Mouse (Mus musculus) retina, adult 2 months (tissue): ENCODE results near the gene 4921539E11Rik.

Experiments
- DNase-seq: peaks from one replicate; pipeline ENCODE4 v3.0.0-alpha.2; 2012; ENCODE audit warnings: low read depth, low spot score

Gene 4921539E11Rik

DNA sequence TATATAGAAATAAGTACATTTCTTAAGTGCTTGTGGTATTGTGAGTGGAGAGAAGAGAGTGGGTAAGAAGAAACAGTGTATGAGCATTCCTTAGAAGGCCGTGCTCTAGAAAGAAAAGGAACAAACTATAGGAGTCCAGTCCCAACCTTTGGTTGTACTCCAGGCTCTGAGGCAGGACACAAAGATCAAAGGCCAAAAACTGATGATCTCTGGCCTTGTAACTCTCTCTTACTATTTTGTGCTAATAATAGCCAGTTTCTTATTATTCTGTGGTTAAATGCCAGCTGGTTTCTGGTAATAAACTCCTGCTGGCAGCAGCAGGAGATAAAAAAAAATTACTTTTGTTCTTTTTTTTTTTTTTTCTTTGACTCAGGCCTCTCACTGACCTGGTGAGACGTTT, 58.5 kb downstream of the 4921539E11Rik start:
- DNase-seq, result no peak

DNA sequence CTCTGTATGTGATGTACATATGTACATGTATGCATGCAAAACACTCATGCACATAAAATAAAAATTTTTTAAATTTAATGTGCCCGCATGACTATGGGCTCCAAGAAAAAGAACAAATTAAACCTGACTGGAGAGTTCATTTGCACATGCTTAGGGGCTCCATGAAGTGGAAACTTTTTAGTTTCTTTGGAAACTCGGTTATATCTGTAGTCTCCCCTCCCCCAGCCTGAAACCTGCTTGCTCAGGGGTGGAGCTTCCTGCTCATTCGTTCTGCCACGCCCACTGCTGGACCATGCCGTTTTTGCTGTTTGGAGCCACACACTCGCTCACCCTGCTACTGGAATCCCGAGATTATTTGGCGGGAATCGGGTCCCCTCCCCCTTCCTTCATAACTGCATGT, 67.8 kb downstream of the 4921539E11Rik start:
- DNase-seq, result no peak

DNA sequence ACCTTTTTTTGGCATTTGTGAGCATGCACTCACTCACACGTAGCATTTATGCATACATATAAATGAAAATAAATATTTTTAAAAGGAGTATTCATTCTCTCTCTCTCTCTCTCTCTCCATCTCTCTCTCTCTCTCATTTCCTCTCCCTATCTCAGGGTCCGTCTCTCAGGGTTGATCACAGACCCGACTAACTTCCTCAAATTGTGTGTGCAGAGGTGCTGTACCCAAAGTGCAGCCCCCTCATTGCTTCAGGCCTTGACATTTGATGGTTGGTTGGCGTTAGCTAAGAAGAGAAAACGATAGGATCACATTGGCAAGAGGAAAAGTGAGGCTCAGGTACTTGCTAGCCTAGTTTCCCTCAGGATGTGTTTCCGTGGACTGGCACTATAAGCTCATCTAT, 68.9 kb downstream of the 4921539E11Rik start:
- no peak for DNase-seq

DNA sequence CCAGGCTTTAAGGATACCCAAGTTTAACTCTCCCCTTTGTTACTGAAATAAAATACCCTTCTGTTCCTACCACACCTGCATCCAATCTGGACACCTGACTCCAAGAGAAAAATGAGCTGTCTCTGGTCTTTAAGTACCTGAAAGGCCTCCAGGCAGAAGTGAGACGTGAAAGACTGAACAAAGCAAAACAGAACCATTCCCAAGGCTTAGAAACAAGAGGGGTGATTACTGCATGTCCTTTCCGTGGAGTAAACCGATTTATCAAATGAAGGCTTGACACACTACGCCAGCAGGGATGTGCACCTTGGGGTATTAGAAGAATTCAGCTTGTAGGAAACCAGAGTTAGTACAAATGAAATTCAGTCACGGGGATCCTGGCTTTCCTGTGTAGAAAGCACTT, 71.7 kb downstream of the 4921539E11Rik start:
- no peak for DNase-seq

DNA sequence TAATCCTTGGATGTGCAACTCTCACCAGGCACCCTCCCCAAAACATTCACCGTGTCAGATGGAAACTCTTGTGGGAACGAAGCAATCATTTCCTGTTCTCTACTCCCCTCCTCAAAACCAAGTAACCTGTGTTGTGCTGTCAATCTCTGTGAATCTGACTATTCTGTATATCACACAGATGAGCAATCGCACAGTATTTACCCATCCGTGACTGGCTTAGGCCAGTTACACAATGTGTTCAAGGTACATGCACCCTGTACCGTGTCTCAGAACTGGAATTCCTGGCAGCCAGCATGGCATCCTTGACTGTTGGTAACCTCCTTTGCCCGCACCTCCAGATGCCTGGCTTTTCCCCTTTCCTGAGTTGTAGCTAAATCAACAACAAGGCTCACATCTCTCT, 74.6 kb downstream of the 4921539E11Rik start:
- no peak for DNase-seq

DNA sequence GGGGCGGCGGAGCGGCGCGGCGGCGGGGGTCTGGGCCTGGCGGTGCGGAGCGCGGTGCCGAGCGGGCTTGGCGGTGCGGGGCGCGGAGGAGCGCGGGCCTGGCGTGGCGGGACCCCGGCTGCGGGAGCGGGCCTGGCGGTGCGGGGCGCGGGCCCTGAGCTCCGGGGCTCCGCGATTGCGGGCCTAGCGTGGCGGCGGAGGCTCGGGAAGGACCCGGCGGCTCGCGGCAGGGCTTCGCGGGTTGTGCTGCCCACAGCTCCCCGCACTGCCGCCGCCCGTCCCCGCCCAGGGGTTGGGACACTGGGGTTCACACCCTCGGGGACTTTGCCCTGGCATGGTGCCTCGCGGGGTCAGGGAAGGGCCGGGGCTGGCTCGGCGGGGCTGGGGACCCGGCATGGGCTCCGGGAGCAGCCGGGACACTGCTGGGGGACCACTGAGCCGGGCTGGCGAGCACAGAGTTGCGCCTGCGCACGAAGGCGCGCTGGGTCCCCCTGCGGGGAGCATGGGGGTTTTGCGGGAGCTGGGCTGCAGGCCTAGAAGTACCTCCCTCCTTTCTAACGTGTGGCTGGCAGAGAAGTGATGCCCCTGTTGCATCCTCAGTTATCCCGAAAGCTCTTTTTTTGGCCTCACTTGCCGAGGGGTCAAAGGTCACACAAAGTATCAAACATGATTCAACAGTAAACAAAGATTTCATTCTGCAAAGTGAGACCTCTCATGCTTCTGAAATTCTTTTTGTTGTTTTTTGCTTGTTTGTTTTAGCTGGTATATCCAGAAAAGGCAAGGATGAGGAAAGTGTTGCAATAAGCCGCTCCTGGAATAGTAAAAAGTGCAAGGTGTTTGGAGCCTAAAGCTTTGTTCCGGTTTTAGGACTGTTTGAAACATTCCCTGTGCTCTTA, 75.5 kb downstream of the 4921539E11Rik start, which contains the start of gene Slc35d1:
TSS of gene Slc35d1 (minus strand) at position 240 of the 896 bp plus-strand sequence.
- DNase-seq, result peak; percentile 25

DNA sequence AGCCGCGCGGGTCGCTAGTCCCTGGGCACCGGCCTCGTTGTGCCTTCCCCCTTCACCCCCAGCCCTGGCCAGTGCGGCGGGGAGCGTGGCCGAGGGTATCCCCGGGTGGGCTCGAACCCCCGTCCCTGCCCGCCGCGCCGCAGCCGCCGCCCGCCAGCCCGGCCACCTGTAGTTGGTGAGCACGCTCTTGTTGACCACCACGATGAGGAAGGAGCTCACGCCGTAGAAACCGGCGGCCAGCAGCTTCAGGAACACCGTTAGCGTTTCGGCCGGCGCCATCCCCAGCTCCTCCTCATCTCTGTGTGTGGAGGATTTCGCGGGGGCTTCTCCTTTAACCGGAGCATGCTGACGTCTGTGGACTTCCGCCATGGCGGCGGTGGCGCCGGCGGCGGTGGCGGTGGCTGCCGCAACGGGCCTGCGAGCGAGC, 76.2 kb downstream of the 4921539E11Rik start:
- peak; percentile 23 for DNase-seq

DNA sequence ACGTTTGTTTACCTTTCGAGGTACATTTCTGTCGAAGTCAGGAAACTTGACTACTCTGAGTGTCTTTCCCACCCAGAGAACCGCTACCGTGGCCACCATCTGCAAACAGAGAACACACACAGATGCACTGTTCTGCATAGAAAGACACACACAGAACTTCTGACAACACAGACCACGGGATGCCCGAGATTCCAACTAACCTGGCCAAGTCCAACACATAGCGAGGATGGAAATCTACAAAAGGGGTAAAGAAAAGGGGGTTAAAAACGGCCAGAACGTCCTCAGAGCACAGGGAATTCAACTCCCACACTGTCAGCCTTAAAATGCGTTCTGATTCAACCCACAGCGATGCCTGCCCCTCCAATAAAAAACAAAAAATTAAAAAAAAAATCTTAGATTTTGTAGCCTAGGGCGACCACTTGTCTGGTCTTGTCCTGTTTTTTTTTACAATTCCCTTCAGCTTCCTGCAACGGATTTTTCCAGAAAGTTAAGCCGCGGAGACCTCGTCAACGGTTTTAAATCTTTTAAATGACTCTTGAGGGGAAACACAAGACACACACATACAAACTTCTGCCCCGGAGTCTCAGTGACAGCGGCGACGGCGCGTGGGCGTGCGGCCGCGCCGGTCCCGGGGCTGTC, 76.7 kb downstream of the 4921539E11Rik start:
- DNase-seq, result no peak

DNA sequence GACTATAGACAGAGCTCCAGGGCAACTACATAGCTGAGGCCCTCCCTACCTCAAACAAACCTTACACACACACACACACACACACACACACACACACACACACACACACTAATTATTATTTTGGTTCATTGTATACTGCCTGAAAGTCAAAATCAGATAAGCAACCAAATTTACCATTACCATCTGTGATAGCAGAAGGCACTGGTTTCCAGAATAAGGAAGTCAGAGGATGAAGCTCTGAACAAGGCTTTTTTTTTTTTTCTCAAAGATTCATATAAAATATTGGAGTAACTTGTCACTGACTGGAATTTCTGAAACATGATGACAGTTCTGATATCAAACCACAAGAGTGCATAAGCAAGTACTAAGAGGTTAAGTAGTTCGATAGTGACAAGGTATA, 82.1 kb downstream of the 4921539E11Rik start:
- no peak for DNase-seq

DNA sequence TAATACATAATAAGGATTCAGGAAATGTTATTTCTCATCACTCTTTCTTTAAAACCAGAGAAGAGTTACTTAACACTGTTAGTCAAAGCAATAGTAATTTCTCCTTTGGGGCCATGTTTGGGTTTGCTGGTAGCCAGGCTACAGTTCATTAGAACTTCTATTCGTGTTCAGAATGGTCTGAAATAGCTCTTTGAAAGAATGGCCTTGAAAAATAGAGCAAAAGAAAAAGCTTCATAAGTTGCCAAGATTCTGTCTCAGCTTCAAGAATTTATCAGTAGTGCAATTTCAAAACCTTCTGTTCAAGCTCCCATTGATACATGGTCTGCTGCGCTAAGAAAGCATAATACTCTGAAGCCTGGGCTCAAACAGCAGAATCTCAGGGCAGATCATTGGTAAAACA, 87.0 kb downstream of the 4921539E11Rik start:
- DNase-seq, result no peak

DNA sequence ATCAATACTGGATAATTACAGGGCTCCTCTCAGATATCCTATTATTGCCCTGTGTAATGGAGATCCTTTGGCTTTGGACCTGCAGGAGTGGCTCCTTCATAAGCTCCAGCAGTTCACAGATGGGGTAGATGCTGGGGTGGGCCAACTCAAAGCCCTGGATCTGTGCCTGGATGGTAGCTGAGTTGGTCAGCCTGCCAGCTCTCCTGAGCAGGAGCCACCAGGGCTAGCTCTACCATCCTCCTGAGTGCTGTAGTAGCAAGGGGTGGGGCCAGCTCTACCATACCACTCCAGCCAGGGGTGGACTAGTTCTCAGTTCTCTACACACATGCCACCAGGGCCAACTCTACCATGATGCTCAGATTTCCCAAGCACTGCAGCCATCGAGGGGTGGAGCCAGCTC, 90.6 kb downstream of the 4921539E11Rik start:
- no peak for DNase-seq

DNA sequence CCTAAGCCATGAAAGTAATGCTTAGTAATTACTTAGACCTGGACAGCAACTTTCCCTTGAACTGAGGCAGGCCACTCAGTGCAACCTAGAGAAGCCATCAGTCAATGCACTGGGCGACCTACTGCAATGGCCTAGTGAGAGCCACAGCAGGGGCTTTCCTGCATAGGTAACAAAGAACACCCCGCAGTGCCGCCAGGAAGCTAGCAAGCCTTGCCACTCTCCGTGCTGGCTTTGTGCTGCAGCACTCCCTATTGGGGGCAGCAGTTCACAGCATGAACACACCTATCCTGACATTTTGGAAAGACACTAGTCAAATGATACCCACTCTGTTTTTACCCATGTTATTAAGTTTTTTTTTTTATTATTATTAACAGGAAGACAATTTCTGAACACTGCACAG, 91.6 kb downstream of the 4921539E11Rik start:
- no peak for DNase-seq

DNA sequence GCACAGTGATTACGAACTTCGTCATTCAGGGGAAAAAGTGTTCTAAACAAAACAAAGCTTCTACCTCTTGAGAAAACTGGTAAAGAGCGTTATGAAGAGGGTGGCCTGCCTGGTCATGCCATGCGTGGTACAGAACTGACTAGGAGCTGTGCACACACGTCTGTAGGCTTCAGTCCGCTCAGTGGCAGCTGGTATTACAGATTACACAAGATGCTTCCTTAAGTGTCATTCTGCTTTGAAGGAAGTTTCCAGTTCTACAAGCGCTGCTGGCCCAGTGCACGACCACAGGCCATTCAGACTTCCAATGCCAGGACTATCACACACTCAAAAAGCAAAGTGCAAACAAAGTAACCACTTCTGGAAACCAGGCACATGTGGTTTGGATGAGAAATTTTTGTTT, 93.3 kb downstream of the 4921539E11Rik start:
- DNase-seq, result no peak

DNA sequence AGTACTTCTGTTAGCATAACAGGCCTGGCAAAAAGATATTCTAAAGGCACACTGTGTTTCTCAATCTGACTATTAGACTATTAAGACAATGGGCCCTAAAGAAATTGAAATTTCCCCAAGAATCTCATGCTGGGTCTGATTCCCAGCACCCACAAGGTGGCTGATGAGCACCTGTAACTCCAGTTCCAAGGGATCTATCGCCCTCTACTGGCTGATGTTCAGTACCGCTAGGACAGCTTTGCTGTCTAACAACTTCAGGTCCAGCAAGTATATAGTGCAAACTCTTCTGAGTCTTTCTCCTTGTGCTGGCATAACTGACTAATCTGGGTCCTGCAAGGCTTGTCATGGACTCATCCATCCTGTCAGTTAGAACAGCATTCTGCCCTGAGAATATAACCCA, 98.2 kb downstream of the 4921539E11Rik start:
- no peak for DNase-seq

DNA sequence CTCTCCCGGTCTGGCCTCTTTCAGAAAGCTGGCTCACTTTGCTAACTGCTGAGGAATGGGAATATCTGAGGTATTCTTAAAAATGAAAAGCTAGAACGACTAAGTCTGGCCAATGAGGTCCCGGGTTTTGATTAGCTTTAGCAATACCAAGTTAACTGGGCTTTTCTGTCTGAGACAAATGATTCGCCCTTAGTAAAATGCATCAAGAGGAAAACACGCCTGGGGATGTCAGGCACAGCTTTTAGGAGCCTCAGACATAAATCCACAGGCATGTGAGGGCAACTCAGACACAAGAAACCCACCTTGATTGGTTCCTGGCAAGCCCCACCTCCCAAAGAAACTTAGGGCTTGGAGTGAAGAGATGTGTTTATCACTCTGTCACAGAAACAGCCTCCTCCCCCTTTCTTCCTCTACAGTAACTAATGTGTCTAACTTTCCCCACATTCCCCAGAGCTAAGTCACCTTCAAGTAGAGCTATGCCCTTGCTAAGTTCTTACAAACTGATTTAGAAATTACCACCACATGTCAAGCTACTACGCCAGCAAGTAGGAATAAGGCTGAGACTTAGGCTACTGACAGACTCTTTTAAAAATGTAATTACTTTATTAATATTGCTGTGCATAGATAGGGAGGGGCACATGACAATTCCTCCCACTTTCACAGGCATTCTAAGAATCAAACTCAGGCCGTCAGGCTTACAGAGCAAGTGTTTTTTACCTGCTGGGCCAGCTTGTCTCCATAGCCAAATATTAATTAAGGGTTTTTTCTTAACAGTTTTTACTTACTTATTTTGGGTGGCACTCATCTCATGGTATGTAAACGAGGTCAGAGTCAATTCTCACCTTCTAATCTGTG, 101.7 kb downstream of the 4921539E11Rik start:
- DNase-seq, result no peak
